Mouse (Mus musculus) stomach, postnatal 0 days (tissue): Measurements from ENCODE around the gene Pink1. TPM values are rescaled to one million over a fixed set of nuclear protein-coding genes. Genes with fewer than 3 reads are reported as not detected.

Experiments used
- ATAC-seq: fragments of 200-750 bp; cut with Nextera tagmentation; 2 replicates; pipeline ENCODE4 v1.8.0; 2017; ENCODE audit not compliant: low FRiP score, low TSS enrichment
- DNase-seq: peaks from one replicate; pipeline ENCODE4 v3.0.0-alpha.2; 2016; ENCODE audit warnings: low spot score
- H3K27ac ChIP-seq: fragments of 300-500 bp; sonication (generic); replicated peaks from 2 replicates; pipeline ENCODE4 v1.5.1; 2014; ENCODE audit warnings: mild to moderate bottlenecking, control low read depth
- H3K27me3 ChIP-seq: fragments of 300-500 bp; sonication (generic); 2 replicates; pipeline ENCODE4 v1.6.1; 2014; ENCODE audit warnings: low read length; ENCODE audit not compliant: control insufficient read depth, insufficient read depth
- H3K36me3 ChIP-seq: fragments of 300-500 bp; sonication (generic); 2 replicates; pipeline ENCODE4 v1.6.1; 2014; ENCODE audit warnings: low read length, mixed read lengths; ENCODE audit not compliant: control insufficient read depth, insufficient read depth
- H3K4me1 ChIP-seq: fragments of 300-500 bp; sonication (generic); replicated peaks from 2 replicates; pipeline ENCODE4 v1.6.1; 2014; ENCODE audit warnings: antibody characterized with exemption; ENCODE audit not compliant: control insufficient read depth, insufficient read depth
- H3K4me2 ChIP-seq: fragments of 300-500 bp; sonication (generic); replicated peaks from 2 replicates; pipeline ENCODE4 v1.6.1; 2014; ENCODE audit warnings: low read depth, mild to moderate bottlenecking, control low read depth, moderate library complexity
- H3K4me3 ChIP-seq: fragments of 300-500 bp; sonication (generic); 2 replicates; pipeline ENCODE4 v1.5.1; 2014; ENCODE audit warnings: low read depth, low read length, control low read depth
- H3K9ac ChIP-seq: fragments of 300-500 bp; sonication (generic); 2 replicates; pipeline ENCODE4 v1.6.1; 2014; ENCODE audit warnings: mild to moderate bottlenecking, low read length, control low read depth, mixed read lengths
- H3K9me3 ChIP-seq: fragments of 300-500 bp; sonication (generic); 2 replicates; pipeline ENCODE4 v1.6.1; 2016; ENCODE audit warnings: low read length; ENCODE audit not compliant: control insufficient read depth
- CTCF ChIP-seq: IDR thresholded peaks from 2 replicates; pipeline ENCODE4 v1.5.1; 2016; ENCODE audit warnings: antibody characterized with exemption, low read depth, mild to moderate bottlenecking, moderate library complexity
- EP300 ChIP-seq: optimal IDR thresholded peaks from 2 replicates; pipeline ENCODE3; 2016; ENCODE audit warnings: antibody characterized with exemption
- WGBS: fragments of 180-500 bp; shearing (Covaris S2); extraction: QIAGEN DNeasy Blood & Tissue Kit; methylation state at CpG from one replicate; pipeline ENCODE4 v1.1.7; 2014; 5-methylcytosine and 5-hydroxymethylcytosine counted together
- polyA plus RNA-seq: library from polyadenylated mRNA; unstranded; fragments of >200 nt; fragmentation: Nextera tagmentation; extraction: Ambion mirVana; gene quantifications from 2 replicates; pipeline ENCODE4 v1.2.1, GENCODE M21; 2015

Gene Pink1
- polyA plus RNA-seq, 1 experiment from 2014 or later, result 62.1 TPM

GRCm38 (mm10) chr4:138339963-138340362 is 13.9 kb upstream of the Pink1 start:
- DNase-seq, result no peak
- 27% methylated on average over 4 of the region's 4 CpGs for WGBS
- TF ChIP-seq EP300, result no peak
- peak; percentile 76 for TF ChIP-seq CTCF

GRCm38 (mm10) chr4:138337341-138337740 is 11.2 kb upstream of the Pink1 start:
- Histone ChIP-seq H3K27ac (no peak overlapping the region), H3K27me3 (no peaks in the 10 kb centered on the region), H3K4me3 (no peak overlapping the region), H3K9me3 (no peaks in the 10 kb centered on the region), H3K4me2 (no peak overlapping the region), H3K4me1 (no peaks in the 10 kb centered on the region), H3K9ac (no peak overlapping the region), H3K36me3 (no peaks in the 10 kb centered on the region)
- TF ChIP-seq CTCF (no peak), EP300 (no peak)
- DNase-seq (no peak), ATAC-seq (no peak)
- WGBS, result 58% methylated on average over 9 of the region's 9 CpGs

More at GRCm38 (mm10) chr4:138339963-138340362, 13.9 kb upstream of the Pink1 start:
- no peak overlapping the region for H3K9ac ChIP-seq
- no peaks in the 10 kb centered on the region for H3K27me3 ChIP-seq
- no peaks in the 10 kb centered on the region for H3K4me1 ChIP-seq
- H3K36me3 ChIP-seq, result no peaks in the 10 kb centered on the region
- no peak overlapping the region for H3K4me3 ChIP-seq
- no peak overlapping the region for H3K4me2 ChIP-seq
- ATAC-seq, result no peak
- H3K27ac ChIP-seq, result no peak overlapping the region
- H3K9me3 ChIP-seq, result no peaks in the 10 kb centered on the region

GRCm38 (mm10) chr4:138336876-138337275 is 10.8 kb upstream of the Pink1 start:
- ATAC-seq, result no peak
- 55% methylated on average over 5 of the region's 5 CpGs for WGBS

GRCm38 (mm10) chr4:138335648-138336047 is 9.5 kb upstream of the Pink1 start:
- H3K4me3 ChIP-seq, result no peak overlapping the region

More at GRCm38 (mm10) chr4:138336876-138337275, 10.8 kb upstream of the Pink1 start:
- H3K9ac ChIP-seq, result no peak overlapping the region
- TF ChIP-seq CTCF (no peak), EP300 (no peak)
- no peak overlapping the region for H3K4me2 ChIP-seq
- no peak overlapping the region for H3K4me3 ChIP-seq
- H3K27ac ChIP-seq, result no peak overlapping the region
- H3K4me1 ChIP-seq, result no peaks in the 10 kb centered on the region
- H3K9me3 ChIP-seq, result no peaks in the 10 kb centered on the region
- no peaks in the 10 kb centered on the region for H3K27me3 ChIP-seq
- no peaks in the 10 kb centered on the region for H3K36me3 ChIP-seq
- no peak for DNase-seq

GRCm38 (mm10) chr4:138335036-138335435 is 8.9 kb upstream of the Pink1 start:
- TF ChIP-seq EP300 (no peak), CTCF (no peak)
- Histone ChIP-seq H3K9me3 (no peaks in the 10 kb centered on the region), H3K27ac (no peak overlapping the region), H3K4me3 (no peak overlapping the region), H3K36me3 (no peaks in the 10 kb centered on the region), H3K4me1 (no peaks in the 10 kb centered on the region), H3K9ac (no peak overlapping the region), H3K4me2 (no peak overlapping the region), H3K27me3 (no peaks in the 10 kb centered on the region)
- DNase-seq (no peak), ATAC-seq (no peak)
- 82% methylated on average over 12 of the region's 12 CpGs for WGBS

More at GRCm38 (mm10) chr4:138335648-138336047, 9.5 kb upstream of the Pink1 start:
- ATAC-seq (no peak), DNase-seq (no peak)
- no peak overlapping the region for H3K4me2 ChIP-seq
- no peaks in the 10 kb centered on the region for H3K27me3 ChIP-seq
- TF ChIP-seq CTCF (peak; percentile 55), EP300 (no peak)
- no peak overlapping the region for H3K9ac ChIP-seq
- 85% methylated on average over 6 of the region's 6 CpGs for WGBS
- no peaks in the 10 kb centered on the region for H3K9me3 ChIP-seq
- no peaks in the 10 kb centered on the region for H3K4me1 ChIP-seq
- no peak overlapping the region for H3K27ac ChIP-seq
- H3K36me3 ChIP-seq, result no peaks in the 10 kb centered on the region

- ATAC-seq (peak; percentile 62), DNase-seq (peak; percentile 35)
- no peak overlapping the region for H3K9ac ChIP-seq
- H3K4me3 ChIP-seq, result no peak overlapping the region
- TF ChIP-seq CTCF (no peak), EP300 (no peak)
- H3K4me1 ChIP-seq, result no peaks in the 10 kb centered on the region
- no peak overlapping the region for H3K27ac ChIP-seq
- H3K27me3 ChIP-seq, result no peaks in the 10 kb centered on the region
- no peaks in the 10 kb centered on the region for H3K9me3 ChIP-seq
- no peaks in the 10 kb centered on the region for H3K36me3 ChIP-seq
- WGBS, result 56% methylated on average over 4 of the region's 4 CpGs
- no peak overlapping the region for H3K4me2 ChIP-seq
These were observed 7.0 kb upstream of the Pink1 start for GRCm38 (mm10) chr4:138333135-138333534.
